Mouse (Mus musculus) spleen, postnatal 14 days (tissue): Measurements from ENCODE around the gene Rabep1.
"Not testable (repeated sequence)": the region's sequence is repeated elsewhere in the genome, so short reads cannot be mapped to it uniquely, and the experiment has no call there.

Experiments
- DNase-seq, 2 experiments: peaks; one replicate each; pipeline ENCODE4 v3.0.0; 2021 to 2022; ENCODE audit warnings: low spot score in 2 of 2

Gene Rabep1

DNA sequence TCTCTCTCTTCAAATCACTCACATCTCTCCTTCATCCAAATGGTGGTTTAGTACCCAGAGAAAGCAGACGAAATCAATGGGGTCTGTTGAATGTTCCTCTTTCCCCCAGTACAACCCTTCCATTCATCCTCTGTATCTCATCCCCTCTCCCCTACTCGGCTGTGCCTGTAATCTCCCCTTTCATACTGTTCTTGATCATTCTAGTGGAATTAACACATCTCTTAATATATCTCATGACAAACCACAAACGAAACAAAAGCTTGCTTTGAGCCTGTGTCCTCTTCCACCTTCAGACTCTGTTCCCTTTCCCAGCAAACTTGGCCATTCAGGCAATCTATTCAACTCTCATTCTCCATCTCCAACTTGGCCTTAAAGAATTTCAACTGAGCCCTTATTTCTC lies 13.4 kb upstream of the Rabep1 start:
- DNase-seq, result no peak

GRCm38 (mm10) chr11:70833408-70833807 lies 11.2 kb upstream of the Rabep1 start:
- no peak for DNase-seq

GRCm38 (mm10) chr11:70833831-70834230 lies 10.7 kb upstream of the Rabep1 start:
- no peak for DNase-seq

GRCm38 (mm10) chr11:70835381-70835831 lies 9.2 kb upstream of the Rabep1 start:
- DNase-seq, result no peak

DNA sequence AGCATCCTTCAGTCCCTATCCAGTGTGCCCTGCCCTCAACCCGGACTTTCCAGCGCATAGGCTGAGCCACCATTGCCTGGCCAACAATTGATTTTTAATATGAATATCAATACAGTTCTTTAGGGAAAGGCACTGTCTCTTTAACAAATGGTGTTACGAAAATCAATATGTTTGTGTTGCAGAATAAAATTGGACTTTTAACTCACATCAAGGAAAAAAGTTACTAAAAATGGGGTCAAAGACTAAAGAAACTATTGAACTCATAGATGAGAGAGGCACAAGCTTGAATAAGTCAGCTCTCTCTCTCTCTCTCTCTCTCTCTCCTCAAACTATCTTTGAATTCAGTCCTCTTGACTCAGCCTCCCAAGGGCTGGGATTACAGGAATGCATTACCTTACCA lies 7.5 kb upstream of the Rabep1 start:
- DNase-seq, result no peak

- DNase-seq, result no peak
These were observed 6.0 kb upstream of the Rabep1 start for GRCm38 (mm10) chr11:70838610-70839009.

DNA sequence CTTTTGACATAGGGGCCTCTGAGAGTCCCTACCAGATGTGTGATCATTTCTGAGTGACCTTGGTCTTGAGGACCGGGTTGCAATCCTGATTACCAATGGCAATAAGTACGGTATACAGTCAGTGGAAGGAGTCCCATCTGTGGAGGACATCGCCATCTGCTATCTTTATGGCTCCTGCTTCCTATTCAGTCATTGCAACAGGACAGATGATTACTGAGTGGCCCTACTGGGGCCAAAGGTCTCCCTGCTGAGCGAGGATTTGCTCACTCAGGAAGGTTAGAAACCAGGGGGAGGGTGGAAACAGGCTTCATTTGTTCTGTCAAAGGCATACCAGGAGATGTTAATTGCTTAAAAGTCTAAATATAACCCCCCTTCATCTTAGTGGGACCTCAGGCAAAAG lies 1.6 kb upstream of the Rabep1 start:
- DNase-seq, result no peak

DNA sequence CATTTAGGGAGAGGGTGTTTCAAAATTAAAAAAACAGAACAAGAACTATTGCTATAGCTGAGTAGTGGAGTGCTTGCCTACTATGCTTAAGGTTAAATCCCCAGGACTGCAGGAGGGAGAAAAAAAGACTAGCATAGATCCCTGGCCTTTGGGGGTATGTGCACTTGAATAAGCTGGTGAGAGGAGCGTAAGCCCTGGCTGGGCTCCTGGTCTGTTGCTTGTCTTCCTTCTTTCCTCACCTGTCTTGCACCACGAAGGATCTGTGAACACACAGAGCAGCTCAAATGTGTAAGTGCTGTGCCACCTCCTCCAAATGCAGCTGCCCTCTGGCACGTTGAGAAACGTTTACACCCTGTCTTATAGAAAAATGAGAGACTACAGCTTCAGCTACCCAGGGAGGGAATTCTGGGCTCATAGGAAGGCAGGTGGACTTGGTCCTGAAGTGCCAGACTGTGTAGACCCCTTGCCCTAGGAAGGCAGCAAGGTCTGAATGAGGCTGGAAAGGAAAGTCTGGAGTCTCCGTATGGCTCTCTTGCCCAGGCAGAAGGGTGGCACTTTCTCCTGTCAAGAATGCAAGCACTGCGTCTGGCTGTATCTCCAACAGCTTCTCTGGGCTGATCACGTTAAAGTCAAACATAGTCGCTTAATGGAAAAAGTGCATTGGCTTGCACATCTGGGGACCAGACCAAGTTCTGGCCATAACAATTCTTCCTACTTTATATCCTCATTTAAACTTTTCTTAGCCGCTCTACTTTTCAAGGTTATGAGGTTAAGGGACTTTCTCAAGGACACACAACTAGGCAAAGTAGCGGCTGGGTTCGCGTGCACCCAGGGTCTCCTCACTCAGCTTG lies 652 bp upstream of the Rabep1 start:
- DNase-seq, result no peak

DNA sequence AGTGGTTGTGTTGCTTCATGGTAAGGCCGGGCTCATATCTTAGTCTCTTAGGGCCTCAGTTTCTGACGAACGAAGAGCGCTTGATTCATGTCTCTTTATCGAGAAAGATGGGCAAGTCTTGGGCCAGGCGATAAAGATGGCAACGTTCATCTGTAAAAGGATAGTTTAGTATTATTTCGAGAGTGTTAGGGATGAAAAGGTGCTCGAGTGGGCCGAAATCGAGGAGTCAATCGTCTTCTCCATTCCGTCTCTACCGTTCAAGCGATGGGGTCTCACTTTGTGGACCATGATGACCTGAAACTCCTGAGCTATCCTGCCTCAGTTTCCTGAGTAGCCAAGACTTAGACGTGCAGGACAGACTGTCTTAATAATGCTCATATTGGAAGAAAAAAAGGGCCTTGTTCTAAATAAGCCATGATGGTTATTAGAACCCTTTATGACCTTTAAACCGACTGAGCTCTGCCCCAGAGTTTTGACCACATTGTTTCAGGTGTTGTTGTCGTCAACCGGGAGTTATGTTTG lies 940 bp downstream of the Rabep1 start:
- no peak for DNase-seq

GRCm38 (mm10) chr11:70846029-70846428 lies 1.5 kb downstream of the Rabep1 start:
- no peak for DNase-seq

DNA sequence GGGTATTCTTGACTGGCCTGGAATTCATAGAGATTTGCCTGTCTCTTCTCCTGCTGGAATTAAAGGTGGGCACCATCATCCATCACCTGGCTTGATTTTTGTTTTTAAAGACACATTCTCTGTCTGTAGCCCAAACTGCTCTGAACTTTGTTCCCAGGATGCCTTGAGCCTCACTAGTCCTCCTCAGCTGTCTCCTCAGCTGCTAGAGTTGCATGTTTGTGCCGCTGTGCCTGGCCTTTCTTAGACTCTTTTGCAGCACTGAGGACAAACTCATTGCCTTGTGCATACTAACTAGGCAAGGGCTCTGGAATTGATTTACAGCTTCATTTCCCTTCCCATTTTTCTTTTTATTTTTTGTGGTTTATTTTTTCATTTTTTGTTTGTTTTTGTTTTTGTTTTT lies 15.8 kb downstream of the Rabep1 start:
- DNase-seq, result no peak

DNA sequence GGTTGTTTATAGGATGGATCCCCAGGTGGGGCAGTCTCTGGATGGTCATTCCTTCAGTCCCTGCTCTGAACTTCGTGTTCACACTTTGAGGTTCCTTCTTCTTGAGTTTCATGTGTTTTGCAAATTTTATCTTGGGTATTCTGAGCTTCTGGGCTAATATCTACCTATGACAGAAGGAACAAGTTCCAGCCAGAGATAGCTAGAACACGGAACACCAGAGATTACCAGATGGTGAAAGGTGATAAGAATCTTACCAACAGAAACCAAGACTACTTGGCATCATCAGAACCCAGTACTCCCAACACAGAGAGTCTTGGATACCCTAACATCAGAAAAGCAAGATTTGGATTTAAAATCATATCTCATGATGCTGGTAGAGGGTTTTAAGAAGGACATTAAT lies 18.6 kb downstream of the Rabep1 start:
- not testable (repeated sequence) for DNase-seq

DNA sequence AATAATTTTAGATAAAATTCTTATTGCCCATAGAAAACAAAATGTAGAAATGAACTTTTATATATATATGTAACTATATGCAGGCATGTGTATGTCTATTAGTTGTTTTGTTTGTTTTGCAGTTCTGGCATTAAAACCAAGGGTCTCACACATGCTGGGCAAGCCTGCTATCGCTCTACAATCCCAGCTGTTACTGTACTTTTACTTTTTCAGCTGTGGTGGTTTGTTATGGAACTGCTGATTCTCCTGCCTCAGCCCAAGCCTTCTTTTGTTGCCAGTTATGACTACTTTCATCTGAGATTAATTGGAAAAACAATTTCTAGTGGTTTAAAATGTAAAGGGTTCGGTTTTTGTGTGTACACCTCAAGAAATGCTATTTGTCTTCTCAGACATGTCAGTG lies 20.6 kb downstream of the Rabep1 start:
- DNase-seq, result no peak

DNA sequence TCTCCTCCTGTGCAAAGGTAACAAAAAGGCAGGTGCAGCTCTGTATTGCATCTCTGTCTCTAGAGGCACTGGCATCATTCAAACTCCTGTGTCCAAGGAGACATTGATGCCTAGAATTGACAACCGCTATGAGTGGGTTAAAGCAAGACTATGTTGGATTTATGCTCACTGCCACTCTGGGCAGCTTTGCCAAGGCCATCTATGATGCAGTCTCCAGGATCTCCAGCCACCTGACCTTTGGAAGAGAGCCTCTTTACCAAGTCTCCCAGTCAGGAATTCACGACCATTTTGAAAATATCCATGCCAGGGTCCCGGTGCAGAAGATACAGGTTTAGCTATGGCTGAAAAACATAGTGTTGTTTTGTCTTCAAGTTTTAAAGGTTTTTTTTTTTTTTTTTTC lies 24.7 kb downstream of the Rabep1 start:
- no peak for DNase-seq

DNA sequence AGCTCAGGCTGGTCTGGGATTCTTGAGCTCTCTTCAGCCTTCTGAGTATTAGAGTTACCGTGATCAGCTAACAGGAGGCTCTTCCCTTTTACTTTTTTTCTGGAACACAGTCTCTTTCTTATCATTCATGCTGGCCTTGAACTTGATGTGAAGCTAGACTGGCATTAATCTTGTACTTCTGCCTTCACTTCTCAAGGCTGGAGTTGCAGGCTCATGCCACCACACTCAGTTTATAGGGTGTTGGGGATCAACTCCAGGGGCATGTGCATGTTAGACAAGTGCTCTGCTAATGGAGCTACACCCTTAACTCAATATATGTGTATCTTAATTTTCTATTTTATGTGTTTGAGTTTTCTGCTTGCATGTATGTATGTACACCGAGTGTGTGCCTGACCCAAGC lies 25.2 kb downstream of the Rabep1 start:
- no peak for DNase-seq

- no peak for DNase-seq
These were observed 25.8 kb downstream of the Rabep1 start for GRCm38 (mm10) chr11:70870407-70870806.

- no peak for DNase-seq
These were observed 26.5 kb downstream of the Rabep1 start for GRCm38 (mm10) chr11:70871110-70871509.

GRCm38 (mm10) chr11:70871766-70872330 lies 27.3 kb downstream of the Rabep1 start:
- DNase-seq, result no peak

DNA sequence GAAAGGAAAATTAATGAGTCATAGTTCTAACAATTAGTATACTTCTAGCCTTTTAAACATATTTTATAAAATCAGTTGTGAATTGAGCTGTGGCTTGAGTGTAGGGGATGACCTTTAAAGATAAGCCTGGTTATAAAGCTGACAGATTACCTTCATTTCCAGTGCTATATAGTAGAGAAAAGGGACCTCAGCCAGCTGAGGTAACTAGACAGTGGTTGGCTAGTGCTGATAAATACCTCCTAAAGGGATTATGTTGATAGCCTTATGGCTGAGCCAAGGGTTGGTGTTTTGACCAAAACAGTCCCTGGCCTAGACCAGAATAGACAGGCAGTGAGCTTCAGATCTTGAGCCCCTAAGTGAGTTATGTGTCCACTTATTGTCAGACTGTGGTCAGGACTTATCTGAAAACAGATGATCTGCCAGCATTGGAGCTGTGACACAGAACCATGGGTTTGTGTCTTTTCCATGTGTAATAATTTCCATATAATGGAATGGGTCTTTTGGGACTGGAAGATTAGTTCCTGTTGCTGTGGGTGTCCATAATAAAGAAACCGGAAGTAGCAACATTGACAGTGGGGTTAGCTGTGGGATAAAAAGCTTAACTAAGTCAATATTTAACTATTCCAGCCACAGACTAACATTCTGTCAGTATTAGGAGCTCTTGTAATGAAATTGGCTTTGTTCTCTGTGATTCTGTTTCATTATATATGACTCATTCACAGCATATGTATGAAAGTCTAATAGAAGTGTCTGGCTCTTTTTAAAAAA lies 29.5 kb downstream of the Rabep1 start:
- DNase-seq, result no peak

GRCm38 (mm10) chr11:70877670-70878069 lies 33.1 kb downstream of the Rabep1 start:
- DNase-seq, result no peak

GRCm38 (mm10) chr11:70882905-70883430 lies 38.4 kb downstream of the Rabep1 start:
- DNase-seq, result no peak

- no peak for DNase-seq
These were observed 46.1 kb downstream of the Rabep1 start for GRCm38 (mm10) chr11:70890643-70891042.
